Mouse (Mus musculus) hindbrain, embryonic 14.5 days (tissue): ENCODE data around the gene Mfsd1. TPM values are rescaled to one million over a fixed set of nuclear protein-coding genes. Genes with fewer than 3 reads are reported as not detected.
A peak's percentile ranks its signal among the peaks of the same experiment; 100 is the strongest.

ENCODE experiments used
- ATAC-seq: fragments of 200-750 bp; cut with Nextera tagmentation; 2 replicates; pipeline ENCODE4 v1.8.0; 2017; ENCODE audit warnings: moderate number of reproducible peaks, mild to moderate bottlenecking, moderate TSS enrichment, moderate library complexity; ENCODE audit not compliant: low FRiP score
- DNase-seq: peaks from one replicate; pipeline ENCODE4 v3.0.0-alpha.2; 2015; ENCODE audit warnings: low spot score
- H3K27ac ChIP-seq: fragments of 300-500 bp; sonication (generic); 2 replicates; pipeline ENCODE4 v1.5.1; 2014; ENCODE audit warnings: mild to moderate bottlenecking, moderate library complexity
- H3K27me3 ChIP-seq: fragments of 300-500 bp; sonication (generic); 2 replicates; pipeline ENCODE4 v1.6.1; 2014; ENCODE audit warnings: mild to moderate bottlenecking, low read length, mixed read lengths; ENCODE audit not compliant: control insufficient read depth, insufficient read depth
- H3K36me3 ChIP-seq: fragments of 300-500 bp; sonication (generic); replicated peaks from 2 replicates; pipeline ENCODE4 v1.6.1; 2014; ENCODE audit not compliant: control insufficient read depth, insufficient read depth
- H3K4me1 ChIP-seq: fragments of 300-500 bp; sonication (generic); replicated peaks from 2 replicates; pipeline ENCODE4 v1.6.1; 2014; ENCODE audit warnings: antibody characterized with exemption, low read length, mixed read lengths; ENCODE audit not compliant: control insufficient read depth, insufficient read depth
- H3K4me2 ChIP-seq: fragments of 300-500 bp; sonication (generic); replicated peaks from 2 replicates; pipeline ENCODE4 v1.6.1; 2014; ENCODE audit warnings: mild to moderate bottlenecking, moderate library complexity
- H3K4me3 ChIP-seq: fragments of 300-500 bp; sonication (generic); replicated peaks from 2 replicates; pipeline ENCODE4 v1.5.1; 2014; ENCODE audit warnings: mild to moderate bottlenecking, low read length
- H3K9ac ChIP-seq: fragments of 300-500 bp; sonication (generic); 2 replicates; pipeline ENCODE4 v1.6.1; 2014
- H3K9me3 ChIP-seq: fragments of 300-500 bp; sonication (generic); 2 replicates; pipeline ENCODE4 v1.6.1; 2016; ENCODE audit warnings: low read length; ENCODE audit not compliant: control insufficient read depth
- WGBS: fragments of 180-500 bp; shearing (Covaris S2); extraction: QIAGEN DNeasy Blood & Tissue Kit; methylation state at CpG from one replicate; pipeline ENCODE4 v1.1.7; 2014; 5-methylcytosine and 5-hydroxymethylcytosine counted together
- polyA plus RNA-seq: library from polyadenylated mRNA; unstranded; fragments of >200 nt; fragmentation: Nextera tagmentation; extraction: Ambion mirVana; gene quantifications from 2 replicates; pipeline ENCODE4 v1.2.1, GENCODE M21; 2014

Gene Mfsd1
- polyA plus RNA-seq: 35.4 and 37.3 TPM in 2 replicates

- Histone ChIP-seq H3K4me1 (peaks cover 10% of the 10 kb centered on the region; the same call in 1 of the 2 replicates), H3K4me3 (peak within 1 kb of the TSS; percentile 61), H3K9ac (peak within 1 kb of the TSS; percentile 69), H3K9me3 (no peaks in the 10 kb centered on the region), H3K27ac (peak within 1 kb of the TSS; percentile 58; the same call in 1 of the 2 replicates), H3K36me3 (peaks cover 24% of the 10 kb centered on the region; the same call in 1 of the 2 replicates), H3K27me3 (no peaks in the 10 kb centered on the region), H3K4me2 (peak within 1 kb of the TSS; percentile 83)
- ATAC-seq (peak; percentile 94), DNase-seq (peak; percentile 99)
- WGBS: 5% methylated on average over 54 of the region's 54 CpGs
Measured at GRCm38 (mm10) chr3:67582273-67583124, at the start of gene Mfsd1. Mfsd1 (plus strand) TSS chr3:67582741.

GRCm38 (mm10) chr3:67543630-67544029, 38.9 kb upstream of the Mfsd1 start:
- H3K27me3 ChIP-seq: no peaks in the 10 kb centered on the region
- no peaks in the 10 kb centered on the region for H3K4me1 ChIP-seq
- no peak overlapping the region for H3K9ac ChIP-seq
- H3K4me2 ChIP-seq: no peak overlapping the region
- H3K27ac ChIP-seq: no peak overlapping the region
- WGBS: 80% methylated on average over 8 of the region's 8 CpGs
- ATAC-seq: no peak
- no peaks in the 10 kb centered on the region for H3K9me3 ChIP-seq
- DNase-seq: no peak
- no peaks in the 10 kb centered on the region for H3K36me3 ChIP-seq
- H3K4me3 ChIP-seq: no peak overlapping the region

GRCm38 (mm10) chr3:67551193-67551592, 31.3 kb upstream of the Mfsd1 start:
- Histone ChIP-seq H3K4me1 (no peaks in the 10 kb centered on the region), H3K4me3 (no peak overlapping the region), H3K36me3 (no peaks in the 10 kb centered on the region), H3K27ac (no peak overlapping the region), H3K9ac (no peak overlapping the region), H3K4me2 (no peak overlapping the region), H3K27me3 (no peaks in the 10 kb centered on the region), H3K9me3 (no peaks in the 10 kb centered on the region)
- DNase-seq (no peak), ATAC-seq (no peak)
- 79% methylated on average over 3 of the region's 3 CpGs for WGBS

- Histone ChIP-seq H3K9me3 (no peaks in the 10 kb centered on the region), H3K9ac (no peak overlapping the region), H3K4me3 (no peak overlapping the region), H3K4me1 (peaks cover 7% of the 10 kb centered on the region; the same call in 1 of the 2 replicates), H3K27ac (no peak overlapping the region), H3K4me2 (no peak overlapping the region; the same call in 1 of the 2 replicates), H3K27me3 (no peaks in the 10 kb centered on the region), H3K36me3 (no peaks in the 10 kb centered on the region)
- WGBS: 50% methylated on average over 4 of the region's 4 CpGs
- ATAC-seq: peak; percentile 63; the same call in 1 of the 2 replicates
- peak; percentile 58 for DNase-seq
Measured at GRCm38 (mm10) chr3:67553281-67553680, 29.3 kb upstream of the Mfsd1 start.

GRCm38 (mm10) chr3:67553927-67554448, 28.6 kb upstream of the Mfsd1 start:
- Histone ChIP-seq H3K4me3 (no peak overlapping the region), H3K9ac (no peak overlapping the region), H3K4me1 (peaks cover 7% of the 10 kb centered on the region; the same call in 1 of the 2 replicates), H3K27me3 (no peaks in the 10 kb centered on the region), H3K4me2 (no peak overlapping the region), H3K9me3 (no peaks in the 10 kb centered on the region), H3K27ac (no peak overlapping the region), H3K36me3 (no peaks in the 10 kb centered on the region)
- ATAC-seq (no peak), DNase-seq (no peak)
- WGBS: 94% methylated on average over 5 of the region's 5 CpGs

GRCm38 (mm10) chr3:67555211-67555610, 27.3 kb upstream of the Mfsd1 start:
- Histone ChIP-seq H3K9me3 (no peaks in the 10 kb centered on the region), H3K4me3 (no peak overlapping the region), H3K4me1 (peaks cover 7% of the 10 kb centered on the region; the same call in 1 of the 2 replicates), H3K27ac (no peak overlapping the region), H3K27me3 (no peaks in the 10 kb centered on the region), H3K4me2 (no peak overlapping the region), H3K36me3 (no peaks in the 10 kb centered on the region), H3K9ac (no peak overlapping the region)
- ATAC-seq (no peak), DNase-seq (no peak)
- WGBS: 94% methylated on average over 5 of the region's 5 CpGs

- Histone ChIP-seq H3K27me3 (no peaks in the 10 kb centered on the region), H3K36me3 (no peaks in the 10 kb centered on the region), H3K4me1 (peaks cover 7% of the 10 kb centered on the region; the same call in 1 of the 2 replicates), H3K9me3 (no peaks in the 10 kb centered on the region), H3K4me2 (peak overlapping the region; percentile 45), H3K27ac (peak overlapping the region; percentile 22; the same call in 1 of the 2 replicates), H3K9ac (no peak overlapping the region), H3K4me3 (no peak overlapping the region; the same call in 1 of the 2 replicates)
- ATAC-seq (peak; percentile 82), DNase-seq (peak; percentile 33)
- 20% methylated on average over 14 of the region's 14 CpGs for WGBS
Measured at GRCm38 (mm10) chr3:67557200-67557651, 25.3 kb upstream of the Mfsd1 start.

- DNase-seq (no peak), ATAC-seq (no peak)
- H3K9ac ChIP-seq: no peak overlapping the region
- H3K27ac ChIP-seq: peak overlapping the region; percentile 22; the same call in 1 of the 2 replicates
- H3K4me1 ChIP-seq: peaks cover 7% of the 10 kb centered on the region; the same call in 1 of the 2 replicates
- 62% methylated on average over 14 of the region's 14 CpGs for WGBS
- H3K36me3 ChIP-seq: no peaks in the 10 kb centered on the region
- H3K27me3 ChIP-seq: no peaks in the 10 kb centered on the region
- H3K4me3 ChIP-seq: no peak overlapping the region
- no peaks in the 10 kb centered on the region for H3K9me3 ChIP-seq
- H3K4me2 ChIP-seq: peak overlapping the region; percentile 45
Measured at GRCm38 (mm10) chr3:67557718-67558354, 24.7 kb upstream of the Mfsd1 start.
